Mouse (Mus musculus): ENCODE data around the gene Tmem219. TPM values are rescaled to one million over a fixed set of nuclear protein-coding genes. Genes with fewer than 3 reads are reported as not detected.

Gene Tmem219
- total RNA-seq, 2 experiments from 2014 or later: 9.1 to 9.3 TPM

Other genes starting within 250 kb of the Tmem219 start
- gene Sult1a1, start 246.5 kb downstream of the Tmem219 start, total RNA-seq (2021): 10 to 100 TPM; 15.7 to 21.0 TPM
- gene Bola2, start 227.5 kb downstream of the Tmem219 start, total RNA-seq (2021): 10 to 100 TPM; 29.9 to 36.8 TPM
- gene Slx1b, start 227.1 kb downstream of the Tmem219 start, total RNA-seq (2021): 1 to 10 TPM; 2.1 to 3.6 TPM
- gene Coro1a, start 215.1 kb downstream of the Tmem219 start, total RNA-seq (2021): 1 to 10 TPM; 2.6 to 5.2 TPM
- gene Mapk3, start 163.3 kb downstream of the Tmem219 start, total RNA-seq (2021): 10 to 100 TPM; 15.7 to 21.9 TPM
- 1 to 10 TPM in 1 of 2 experiments, under 1 TPM in 1; 0.99 to 1.8 TPM for gene Gdpd3, start 156.6 kb downstream of the Tmem219 start, total RNA-seq (2021)
- gene Ypel3, start 146.0 kb downstream of the Tmem219 start, total RNA-seq (2021): 10 to 100 TPM; 77.7 to 97.4 TPM
- under 1 TPM; 0.28 to 0.30 TPM for gene Tbx6, start 141.4 kb downstream of the Tmem219 start, total RNA-seq (2021)
- gene Ppp4c, start 130.4 kb downstream of the Tmem219 start, total RNA-seq (2021): 10 to 100 TPM; 21.6 to 22.4 TPM
- 10 to 100 TPM; 55.8 to 67.4 TPM for gene Fam57b, start 125.2 kb downstream of the Tmem219 start, total RNA-seq (2021)
- not detected for gene 4930451I11Rik, start 91.3 kb downstream of the Tmem219 start, total RNA-seq (2021)
- not detected for gene Doc2a, start 75.5 kb downstream of the Tmem219 start, total RNA-seq (2021)
- gene Hirip3, start 60.9 kb downstream of the Tmem219 start, total RNA-seq (2021): 1 to 10 TPM; 3.7 to 7.8 TPM
- gene Ino80e, start 60.5 kb downstream of the Tmem219 start, total RNA-seq (2021): 10 to 100 TPM; 10.3 to 12.6 TPM
- gene Taok2, start 38.2 kb downstream of the Tmem219 start, total RNA-seq (2021): 10 to 100 TPM; 18.3 to 21.7 TPM
- 1 to 10 TPM; 1.4 to 1.6 TPM for gene Kctd13, start 6.0 kb upstream of the Tmem219 start, total RNA-seq (2021)
- gene Asphd1, start 26.7 kb upstream of the Tmem219 start, total RNA-seq (2021): not detected
- 1 to 10 TPM; 1.5 to 2.3 TPM for gene Sez6l2, start 27.6 kb upstream of the Tmem219 start, total RNA-seq (2021)
- 10 to 100 TPM; 28.0 to 37.2 TPM for gene Cdipt, start 53.0 kb upstream of the Tmem219 start, total RNA-seq (2021)
- under 1 TPM; 0.43 to 0.44 TPM for gene Cdiptos, start 53.2 kb upstream of the Tmem219 start, total RNA-seq (2021)
- 10 to 100 TPM; 20.3 to 25.7 TPM for gene Mvp, start 91.7 kb upstream of the Tmem219 start, total RNA-seq (2021)
- gene Pagr1b, start 93.6 kb upstream of the Tmem219 start, total RNA-seq (2021): not detected
- 10 to 100 TPM in 1 of 2 experiments, 1 to 10 TPM in 1; 6.1 to 11.4 TPM for gene Pagr1a, start 94.4 kb upstream of the Tmem219 start, total RNA-seq (2021)
- gene Gm42742, start 98.2 kb upstream of the Tmem219 start, total RNA-seq (2021): 10 to 100 TPM; 12.9 to 16.6 TPM
- under 1 TPM; 0.20 to 0.92 TPM for gene Prrt2, start 98.3 kb upstream of the Tmem219 start, total RNA-seq (2021)
- 10 to 100 TPM; 69.8 to 76.4 TPM for gene Maz, start 104.1 kb upstream of the Tmem219 start, total RNA-seq (2021)
- 1 to 10 TPM in 1 of 2 experiments, under 1 TPM in 1; 0.79 to 1.4 TPM for gene Kif22, start 119.6 kb upstream of the Tmem219 start, total RNA-seq (2021)
- not detected for gene Zg16, start 164.4 kb upstream of the Tmem219 start, total RNA-seq (2021)
- gene AI467606, start 168.4 kb upstream of the Tmem219 start, total RNA-seq (2021): under 1 TPM; 0.41 to 0.69 TPM
- gene Qprt, start 199.3 kb upstream of the Tmem219 start, total RNA-seq (2021): under 1 TPM; 0.15 to 0.76 TPM
- gene Spn, start 214.9 kb upstream of the Tmem219 start, total RNA-seq (2021): under 1 TPM; 0.07 to 0.26 TPM

Data from gastrocnemius, postnatal 36 days (tissue).